Mouse (Mus musculus) embryo, embryonic 10 days (tissue): ENCODE results near the gene Stx3.

Experiments
- DNase-seq: peaks from one replicate; pipeline ENCODE4 v3.0.0-alpha.2; 2015; ENCODE audit warnings: low spot score

Stx3 gene

GRCm38 (mm10) chr19:11807822-11808221 is 11.4 kb downstream of the Stx3 start:
- no peak for DNase-seq

GRCm38 (mm10) chr19:11807251-11807650 is 12.0 kb downstream of the Stx3 start:
- no peak for DNase-seq

DNA sequence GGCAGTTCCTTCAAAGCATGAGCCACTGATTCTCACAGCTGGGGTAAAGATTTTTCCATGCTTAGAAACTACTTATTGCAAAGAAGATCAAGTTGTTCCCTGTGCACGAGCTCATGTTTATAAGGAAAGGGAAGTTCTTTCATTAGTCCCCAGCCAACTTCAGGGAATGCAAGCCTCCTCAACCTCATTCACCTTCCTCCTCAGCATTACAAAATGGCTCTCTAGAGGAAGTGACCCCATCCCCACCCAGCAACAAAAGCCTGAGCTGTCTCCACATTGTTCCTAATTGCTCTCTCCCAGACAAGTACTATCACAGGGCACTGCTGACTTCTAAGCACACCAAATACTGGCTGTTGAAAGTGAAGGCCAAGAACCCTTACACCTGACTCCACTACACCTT is 14.8 kb downstream of the Stx3 start:
- no peak for DNase-seq

DNA sequence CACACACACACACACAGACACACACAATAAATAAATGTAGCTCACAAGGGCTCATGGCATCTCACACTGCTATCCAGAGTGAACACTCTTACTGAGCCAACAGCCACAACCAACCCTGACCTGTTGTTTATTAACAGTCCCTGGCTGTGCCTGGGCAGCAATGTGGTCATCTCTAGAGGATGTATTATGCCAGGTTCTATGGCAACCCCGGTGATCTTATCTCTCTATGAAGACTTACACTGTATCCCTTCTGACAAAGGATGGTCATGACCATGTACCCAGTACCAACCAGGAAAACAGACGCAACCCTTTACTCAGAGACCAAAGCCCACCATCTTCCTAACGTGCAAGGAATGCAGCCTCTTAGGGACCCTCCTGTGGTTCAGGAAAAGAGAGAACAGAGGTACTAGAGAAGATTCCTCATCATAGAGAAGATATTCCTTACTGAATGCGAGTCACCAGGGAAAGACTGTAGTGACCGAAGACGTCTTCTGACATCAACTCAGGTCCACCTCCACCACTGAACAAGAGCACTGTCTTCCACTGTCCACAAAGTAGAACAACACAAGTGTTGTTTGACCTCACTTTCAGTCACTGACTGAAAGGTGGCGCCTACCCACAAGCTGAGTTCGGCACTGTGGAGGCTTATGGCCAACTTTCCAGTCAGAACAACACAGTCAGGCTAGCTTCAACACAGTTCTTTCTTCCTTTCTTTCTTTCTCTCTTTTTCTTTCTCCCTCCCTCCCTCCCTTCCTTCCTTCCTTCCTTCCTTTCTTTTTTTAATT is 18.5 kb downstream of the Stx3 start:
- DNase-seq, result peak; percentile 8

DNA sequence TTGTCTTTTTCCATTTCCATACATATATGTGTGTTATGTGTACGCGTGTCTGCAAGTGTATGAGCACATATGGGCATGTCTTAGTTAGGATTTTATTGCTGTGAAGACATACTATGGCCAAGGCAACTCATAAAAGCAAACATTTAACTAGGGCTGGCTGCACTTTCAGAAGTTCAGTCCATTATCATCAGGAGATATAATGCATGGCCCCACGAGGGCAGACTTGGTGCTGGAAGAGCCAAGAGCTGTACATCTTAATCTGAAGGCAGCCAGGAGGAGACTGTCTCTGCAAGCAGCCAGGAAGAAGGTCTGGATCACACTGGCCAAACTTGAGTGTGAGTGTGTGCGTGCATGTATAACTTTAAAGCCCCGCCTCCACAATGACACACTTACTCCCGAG is 24.8 kb downstream of the Stx3 start:
- no peak for DNase-seq

GRCm38 (mm10) chr19:11793741-11794359 is 25.4 kb downstream of the Stx3 start:
- DNase-seq, result no peak

- no peak for DNase-seq
These were observed 27.4 kb downstream of the Stx3 start for GRCm38 (mm10) chr19:11791825-11792224.

- no peak for DNase-seq
These were observed 30.3 kb downstream of the Stx3 start for GRCm38 (mm10) chr19:11788876-11789275.

DNA sequence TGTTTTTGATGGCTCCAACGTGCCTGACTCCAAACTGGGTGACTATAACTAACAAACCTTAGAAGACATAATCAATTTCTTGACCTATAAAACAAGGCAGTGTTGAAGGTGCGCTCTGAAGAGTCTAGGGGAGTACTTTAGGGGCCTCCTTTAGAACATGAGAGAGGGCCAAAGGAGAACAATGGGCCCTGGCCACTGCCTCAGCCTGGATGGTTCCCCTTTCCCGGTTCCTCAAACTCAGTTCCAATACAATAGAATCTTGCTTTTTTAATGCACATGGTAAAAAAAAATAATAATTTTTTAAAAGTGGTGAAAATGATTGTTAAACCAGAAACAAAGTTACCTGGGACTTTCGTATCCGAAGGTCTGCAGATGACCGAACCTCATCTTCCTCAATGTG is 31.4 kb downstream of the Stx3 start:
- no peak for DNase-seq

- no peak for DNase-seq
These were observed 33.6 kb downstream of the Stx3 start for GRCm38 (mm10) chr19:11785409-11786154.

- DNase-seq, result peak; percentile 69
These were observed 41.9 kb downstream of the Stx3 start for GRCm38 (mm10) chr19:11777191-11777865.

DNA sequence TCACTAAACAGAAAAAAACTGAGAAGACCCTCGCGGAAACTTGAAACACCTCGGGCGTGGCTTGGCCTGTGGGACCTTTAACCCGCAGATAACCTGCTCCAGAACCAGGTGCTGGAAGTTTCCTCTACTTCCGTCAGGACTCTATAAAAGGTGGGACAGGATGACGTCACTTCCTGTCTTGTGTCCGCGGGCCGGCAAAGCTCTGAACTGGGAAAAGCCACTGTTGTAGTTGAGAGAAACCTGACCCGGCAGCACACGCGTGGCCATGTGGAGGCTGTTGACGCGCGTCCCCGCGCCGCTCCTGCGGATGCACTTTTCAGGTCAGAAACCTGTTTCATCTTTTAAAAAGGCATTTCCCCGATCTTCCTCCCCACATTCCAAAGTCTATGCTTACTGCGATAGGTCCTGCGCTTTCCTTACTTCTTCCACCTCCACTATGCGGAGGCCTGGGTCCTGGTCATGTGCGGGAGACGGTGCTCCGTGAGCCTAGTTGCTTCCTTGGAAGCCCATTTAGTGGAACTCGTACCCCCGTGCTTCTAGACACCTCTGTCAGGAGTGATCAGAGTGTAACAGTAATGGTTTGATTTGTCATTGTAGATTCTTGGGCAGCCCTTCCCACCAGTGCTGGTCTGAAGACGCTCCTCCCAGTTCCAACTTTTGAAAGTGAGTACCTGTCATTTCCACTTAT is 48.9 kb downstream of the Stx3 start, which contains the start of gene Mrpl16:
Gene Mrpl16 (plus strand): TSS at position 187 of the 688 bp plus-strand sequence.
- DNase-seq, result peak; percentile 95

- DNase-seq, result no peak
These were observed 49.8 kb downstream of the Stx3 start for GRCm38 (mm10) chr19:11769257-11769920.

DNA sequence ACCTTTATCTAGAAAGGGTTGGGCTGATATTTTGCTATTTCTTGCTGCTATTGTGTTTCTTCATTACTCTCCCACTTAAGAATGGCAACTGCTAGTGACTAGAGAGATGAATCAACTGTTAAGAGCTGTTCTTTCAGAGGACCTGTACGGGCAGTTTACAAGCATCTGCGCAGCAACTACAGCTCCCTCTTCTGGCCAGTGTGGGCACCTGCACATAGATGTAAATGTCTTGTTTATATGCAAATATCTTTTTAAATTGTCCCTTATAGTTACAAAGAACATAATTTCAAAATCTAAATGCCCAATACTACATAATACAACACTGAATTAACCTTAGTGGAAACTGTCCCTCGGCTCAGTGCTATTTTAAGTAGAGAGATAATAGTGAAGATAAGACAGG is 51.0 kb downstream of the Stx3 start:
- DNase-seq, result peak; percentile 80

DNA sequence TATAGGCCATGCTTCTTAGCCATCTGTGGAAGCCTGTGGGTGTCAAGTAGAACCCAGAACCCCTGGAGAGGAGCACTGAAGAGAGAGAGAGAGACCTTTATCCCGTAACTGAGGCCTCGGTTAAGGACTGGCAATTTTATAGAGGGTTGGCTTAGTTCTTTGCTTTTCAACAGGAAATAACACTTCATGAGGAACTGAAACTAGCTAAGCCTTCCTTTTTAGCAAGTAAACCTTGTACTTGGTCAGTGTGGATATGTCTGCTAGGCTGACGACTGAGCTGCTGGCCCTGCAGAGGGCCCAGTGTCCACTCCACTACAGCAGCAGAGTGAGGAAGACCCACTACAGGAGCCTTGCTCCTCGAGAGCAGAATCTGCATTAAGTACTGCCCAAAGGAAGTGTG is 52.8 kb downstream of the Stx3 start:
- DNase-seq, result no peak

- no peak for DNase-seq
These were observed 54.1 kb downstream of the Stx3 start for GRCm38 (mm10) chr19:11765059-11765458.

- no peak for DNase-seq
These were observed 71.9 kb downstream of the Stx3 start, which contains the start of gene Gif for GRCm38 (mm10) chr19:11747298-11747697. Gif (plus strand) TSS chr19:11747554.

DNA sequence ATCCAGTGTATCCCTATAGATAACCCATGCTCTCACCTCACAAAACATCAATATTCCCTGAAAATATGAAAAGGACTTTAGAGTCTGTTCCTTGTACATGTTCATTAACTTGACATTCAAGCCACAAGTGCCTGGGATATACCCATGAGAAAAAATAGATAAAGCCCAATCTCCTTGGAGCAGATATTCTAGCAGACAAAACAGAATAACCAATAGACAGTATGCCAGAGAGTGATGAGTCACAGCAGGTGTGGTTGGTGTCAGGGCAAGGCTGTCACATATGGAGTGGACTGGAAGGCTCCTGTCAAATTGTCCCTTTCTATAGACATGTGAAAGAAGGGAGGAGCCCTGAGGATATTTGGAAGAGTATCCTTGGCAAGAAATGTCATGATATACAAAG is 73.5 kb downstream of the Stx3 start:
- no peak for DNase-seq

DNA sequence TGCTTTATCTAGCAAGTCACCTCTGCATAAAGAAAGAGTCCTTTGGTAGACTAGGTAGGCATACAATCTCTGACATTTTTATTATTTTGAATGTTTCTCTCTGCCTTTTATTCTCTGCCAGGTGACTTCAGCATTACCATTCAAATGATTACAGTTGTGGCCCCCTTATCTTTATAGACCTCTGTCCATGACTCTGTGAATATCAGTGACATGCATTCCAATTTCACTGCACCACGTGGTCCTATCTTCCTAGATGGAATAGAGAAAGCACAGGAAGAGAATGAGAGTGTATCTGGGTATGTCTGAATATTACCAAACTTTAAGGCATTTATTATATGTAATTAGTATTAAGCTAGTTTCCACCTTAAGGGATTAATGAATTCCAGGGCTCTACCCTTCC is 82.7 kb downstream of the Stx3 start:
- DNase-seq, result no peak

GRCm38 (mm10) chr19:11730278-11730677 is 88.9 kb downstream of the Stx3 start:
- no peak for DNase-seq

DNA sequence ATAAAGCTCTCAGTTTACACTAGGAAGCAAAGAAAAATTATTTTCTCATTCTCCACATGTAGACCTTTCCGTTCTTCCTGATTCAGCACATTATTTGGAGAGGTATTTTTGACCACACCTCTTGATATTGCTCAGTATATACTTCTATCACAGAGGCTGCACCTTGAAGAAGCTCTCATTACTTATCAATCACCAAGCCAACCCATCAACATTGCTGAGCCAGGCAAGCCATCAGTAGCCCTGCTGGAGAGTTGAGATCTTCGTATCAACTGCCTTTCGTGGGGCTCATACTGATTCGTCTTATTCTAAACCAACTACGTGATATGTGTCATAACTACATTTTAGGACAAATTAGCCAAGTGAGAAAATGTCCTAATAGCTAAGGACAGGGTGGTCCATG is 91.9 kb downstream of the Stx3 start:
- DNase-seq, result no peak
